Mouse (Mus musculus) ZHBTc4 (cell line): ENCODE measurements around the gene Hecw2.

ENCODE experiments used
- DNase-seq: peaks from one replicate; pipeline ENCODE4 v3.0.0-alpha.2; 2011; ENCODE audit warnings: low read depth, low spot score

Hecw2 gene

DNA sequence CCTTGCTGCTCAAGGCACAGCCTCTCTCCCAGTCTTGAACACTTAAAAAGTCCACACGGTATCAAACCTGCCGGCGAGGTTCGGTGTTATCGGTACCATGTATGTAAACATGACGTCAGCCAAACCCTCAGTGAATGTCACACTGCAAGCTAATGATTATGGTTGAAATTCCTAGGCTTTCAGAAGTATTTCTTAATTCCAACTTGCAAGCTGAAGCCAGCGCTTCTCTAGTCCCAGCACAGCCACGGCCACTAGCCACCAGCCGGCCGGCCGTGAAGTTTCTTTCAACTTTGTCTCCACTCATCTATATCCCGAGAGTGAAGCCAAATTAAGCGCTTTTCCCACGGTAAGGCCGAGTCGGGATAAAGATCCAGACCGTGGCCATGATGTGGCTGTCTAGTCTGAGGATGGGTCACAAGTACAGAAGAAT is 410.7 kb downstream of the Hecw2 start:
- DNase-seq = peak; percentile 43

GRCm38 (mm10) chr1:53782956-53783355 is 412.0 kb downstream of the Hecw2 start:
- no peak for DNase-seq

DNA sequence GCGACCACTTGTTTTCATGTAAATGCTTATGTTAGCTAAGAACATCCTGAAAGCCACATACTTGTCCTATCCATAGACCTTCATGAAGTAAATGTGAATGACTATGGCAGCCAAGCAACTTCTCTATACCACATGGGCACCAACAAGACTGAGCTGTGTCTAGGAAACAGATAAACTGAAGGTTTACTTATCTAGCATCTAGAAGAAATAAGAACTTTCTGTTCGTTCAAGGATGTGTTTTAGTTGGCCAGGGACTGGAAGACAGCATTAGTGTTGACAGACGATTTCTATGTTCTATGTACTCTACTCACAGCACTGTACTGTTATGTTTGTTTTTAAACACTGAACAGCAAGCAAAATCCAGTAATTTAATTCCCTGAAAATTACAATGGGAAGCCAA is 412.9 kb downstream of the Hecw2 start:
- DNase-seq = no peak

GRCm38 (mm10) chr1:53781311-53781710 is 413.7 kb downstream of the Hecw2 start:
- DNase-seq = no peak

DNA sequence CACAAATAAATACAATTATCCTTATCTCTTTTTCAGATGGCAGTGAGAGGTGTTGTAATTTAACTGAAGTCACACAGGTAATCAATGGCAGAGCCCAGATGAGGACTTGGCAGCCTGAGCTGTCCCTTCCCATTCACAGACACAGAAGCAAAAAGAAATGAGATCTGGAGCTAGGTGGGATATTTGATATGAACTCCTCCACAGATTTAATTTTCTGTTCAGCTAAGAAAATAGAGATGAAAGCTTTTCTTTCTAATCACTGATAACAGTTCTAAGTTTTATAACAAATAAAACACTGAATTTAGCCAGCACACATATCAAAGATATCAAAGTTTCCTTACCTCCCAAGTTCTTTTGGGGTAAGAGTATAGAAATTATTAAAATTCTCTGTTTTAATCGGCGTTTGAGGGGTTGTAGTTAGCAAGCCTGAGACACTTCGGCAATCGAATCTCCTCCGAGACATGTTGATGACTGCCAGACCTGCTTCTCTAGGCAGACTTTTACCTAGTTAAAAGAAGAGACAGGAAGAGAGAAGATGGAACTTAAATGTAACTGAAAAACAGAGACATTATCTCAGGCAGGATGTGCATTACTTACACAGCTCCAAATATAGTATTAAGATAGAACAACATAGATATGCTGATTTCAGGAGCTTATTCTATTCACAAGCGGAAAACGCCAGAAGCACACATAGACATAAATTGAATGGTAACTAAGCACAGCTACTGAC is 418.6 kb downstream of the Hecw2 start:
- DNase-seq = no peak

DNA sequence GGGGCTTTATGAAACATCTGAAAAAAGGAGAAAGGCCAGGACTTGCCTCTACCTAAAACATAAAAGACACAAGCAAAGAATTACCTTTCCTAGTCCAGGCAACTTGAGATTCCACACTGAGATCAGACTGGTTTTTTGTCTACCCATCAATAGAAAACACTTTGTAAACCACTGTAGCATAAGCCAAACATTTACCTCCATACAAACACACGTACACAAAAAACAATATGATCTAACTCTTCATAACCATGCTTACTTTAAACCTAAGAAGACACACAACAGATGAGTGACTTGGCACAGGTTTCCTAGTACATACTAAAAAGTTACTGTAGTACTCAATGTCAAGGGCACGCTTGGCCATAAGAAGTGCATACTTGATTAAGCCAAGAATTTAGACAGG is 419.4 kb downstream of the Hecw2 start:
- no peak for DNase-seq

GRCm38 (mm10) chr1:53775036-53775435 is 419.9 kb downstream of the Hecw2 start:
- no peak for DNase-seq

DNA sequence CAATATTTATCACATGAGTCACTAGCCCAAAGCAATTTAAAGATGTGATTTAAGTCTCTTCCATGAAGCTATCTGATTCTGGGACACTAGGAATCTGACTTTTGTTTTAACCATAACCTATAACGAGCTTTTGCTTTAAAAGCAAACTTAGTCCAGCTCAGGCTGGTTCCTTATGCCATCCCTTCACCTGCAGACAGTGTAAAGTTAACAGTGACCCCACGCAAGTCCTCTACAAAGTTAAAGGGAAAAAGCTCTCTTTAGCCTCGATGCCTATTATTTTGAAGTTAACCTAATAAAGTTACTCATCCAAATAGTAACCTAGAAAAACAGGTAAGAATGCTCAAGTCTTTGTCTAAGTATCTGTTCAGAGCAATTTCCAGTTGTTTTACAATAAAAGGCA is 420.4 kb downstream of the Hecw2 start:
- DNase-seq = no peak

GRCm38 (mm10) chr1:53773994-53774393 is 421.0 kb downstream of the Hecw2 start:
- DNase-seq = no peak

GRCm38 (mm10) chr1:53772967-53773366 is 422.0 kb downstream of the Hecw2 start:
- no peak for DNase-seq

DNA sequence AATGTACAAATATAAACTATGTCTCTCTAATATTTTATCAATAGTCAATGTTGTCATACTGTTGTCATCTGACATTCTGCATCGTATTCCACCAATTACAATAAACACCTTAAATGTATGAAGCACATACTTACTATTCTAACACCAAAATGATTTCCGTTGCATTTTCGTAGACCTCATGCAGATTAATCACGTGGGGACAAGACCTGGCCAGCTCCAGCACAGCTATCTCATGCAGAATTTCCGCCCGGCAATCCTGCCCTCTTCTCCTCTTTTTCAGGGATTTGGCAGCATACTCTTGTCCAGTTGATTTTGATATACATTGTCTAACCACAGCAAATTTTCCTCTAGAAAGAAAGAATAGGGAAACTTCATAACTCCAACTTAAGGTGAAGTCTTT is 423.5 kb downstream of the Hecw2 start:
- DNase-seq = no peak

DNA sequence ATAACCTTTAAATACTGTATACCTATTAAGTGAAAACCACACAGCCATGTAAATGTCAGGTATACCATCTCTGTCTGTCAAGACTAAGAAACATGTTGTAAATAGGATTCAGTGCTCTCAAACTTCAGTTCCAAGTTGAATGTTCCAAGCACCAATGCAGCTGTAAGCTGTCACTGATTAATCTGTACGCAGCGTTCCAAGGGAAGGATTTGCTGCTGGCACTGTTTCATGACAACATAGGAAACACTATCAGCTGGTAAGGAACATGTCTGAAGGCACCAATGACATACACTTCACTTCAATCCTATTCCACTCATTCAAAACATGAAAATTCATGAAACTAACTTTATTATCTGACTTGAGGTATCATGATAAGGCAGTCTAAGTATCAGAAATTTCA is 428.9 kb downstream of the Hecw2 start:
- no peak for DNase-seq

DNA sequence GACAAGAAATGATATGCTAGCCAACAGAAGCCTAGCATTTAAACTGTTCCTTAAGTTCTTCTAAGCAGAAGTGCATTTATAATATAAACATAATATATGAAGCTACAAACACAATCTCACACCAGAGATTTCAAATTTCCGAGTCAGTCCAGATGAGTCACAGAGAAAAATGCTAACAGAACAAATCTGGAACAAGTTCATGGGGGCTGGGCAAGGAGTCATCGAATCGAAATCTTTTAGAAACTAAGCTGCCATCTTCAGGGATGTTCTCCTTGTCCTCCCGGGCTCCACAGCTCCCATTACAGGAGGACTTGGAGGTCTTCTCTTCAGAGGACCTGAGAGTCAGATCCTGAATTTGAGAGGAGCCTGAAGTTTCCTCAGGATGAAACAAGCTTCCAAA is 437.7 kb downstream of the Hecw2 start:
- DNase-seq = no peak
